Mouse (Mus musculus) erythroblast, embryonic 14.5 days (primary cell): ENCODE data around the gene Pgap2.

Source experiments
- GATA1 ChIP-seq: IDR thresholded peaks from 2 replicates; pipeline ENCODE4 v1.6.1; 2012; ENCODE audit warnings: low read length, inconsistent platforms, mixed read lengths
- TAL1 ChIP-seq: IDR thresholded peaks from 3 replicates; pipeline ENCODE4 v1.6.1; 2012; ENCODE audit warnings: low read length, inconsistent platforms, mixed read lengths

GRCm38 (mm10) chr7:102222336-102222735, 12.3 kb downstream of the Pgap2 start:
- no peak for TF ChIP-seq GATA1
- no peak for TF ChIP-seq TAL1
